Mouse (Mus musculus): Measurements from ENCODE around the gene Itgad. TPM values are rescaled to one million over a fixed set of nuclear protein-coding genes. Genes with fewer than 3 reads are reported as not detected.

The Itgad gene
- polyA plus RNA-seq, 1 experiment from 2014 or later = not detected

DNA sequence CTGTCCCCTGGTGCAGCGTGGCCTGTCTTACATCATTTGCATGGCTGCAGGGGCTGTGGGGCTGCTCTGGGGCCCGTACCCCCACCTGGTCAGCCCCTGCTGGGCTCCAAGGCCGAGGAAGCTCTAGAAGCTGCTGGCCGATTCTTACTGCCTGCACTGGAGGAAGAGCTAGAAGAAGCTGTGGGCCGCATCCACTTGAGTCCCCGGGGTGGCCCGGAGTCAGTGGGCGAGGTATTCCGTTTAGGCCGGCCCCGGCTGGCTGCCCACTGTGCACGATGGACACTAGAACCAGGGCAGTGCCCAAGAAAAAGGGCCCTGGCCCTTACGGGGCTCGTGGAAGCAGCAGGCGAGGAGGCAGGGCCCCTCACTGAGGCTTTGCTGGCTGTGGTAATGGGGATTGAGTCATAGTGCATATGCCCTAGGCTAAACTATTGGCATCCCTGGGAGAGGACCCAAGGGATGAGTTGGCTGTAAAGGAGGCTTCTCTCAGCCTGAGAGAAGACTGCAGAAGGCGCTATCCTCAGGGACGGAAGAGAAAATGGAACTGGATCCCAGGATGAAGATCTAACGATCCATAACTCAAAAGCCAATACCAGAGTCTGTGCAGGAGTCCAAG lies 90.3 kb downstream of the Itgad start:
- no peaks in the 10 kb centered on the region for H3K4me1 ChIP-seq (replicated peaks; ENCODE audit: control insufficient read depth, insufficient read depth, low read length)
- H3K27ac ChIP-seq (ENCODE audit: low read depth, low read length) = no peak overlapping the region
- H3K9me3 ChIP-seq (ENCODE audit: control insufficient read depth) = no peaks in the 10 kb centered on the region
- peaks cover 47% of the 10 kb centered on the region for H3K36me3 ChIP-seq (ENCODE audit: control insufficient read depth, insufficient read depth)
- ATAC-seq = no peak
- H3K9ac ChIP-seq (ENCODE audit: low read depth, low read length) = no peak overlapping the region
- H3K27me3 ChIP-seq (replicated peaks; ENCODE audit: control insufficient read depth, insufficient read depth, low read length) = no peaks in the 10 kb centered on the region
- no peak for TF ChIP-seq CTCF (IDR thresholded peaks at IDR 0.05; ENCODE audit: low read depth)
- no peak overlapping the region for H3K4me2 ChIP-seq (replicated peaks; ENCODE audit: low read depth)
- H3K4me3 ChIP-seq (ENCODE audit: low read depth, low read length) = no peak overlapping the region
- WGBS = 93% methylated on average over 18 of the region's 18 CpGs

- no peak for TF ChIP-seq CTCF (IDR thresholded peaks at IDR 0.05; ENCODE audit: low read depth)
- Histone ChIP-seq H3K27me3 (replicated peaks; ENCODE audit: control insufficient read depth, insufficient read depth, low read length) (no peaks in the 10 kb centered on the region), H3K4me2 (replicated peaks; ENCODE audit: low read depth) (no peak overlapping the region), H3K9me3 (ENCODE audit: control insufficient read depth) (no peaks in the 10 kb centered on the region), H3K4me3 (ENCODE audit: low read depth, low read length) (no peak overlapping the region), H3K36me3 (ENCODE audit: control insufficient read depth, insufficient read depth) (peaks cover 40% of the 10 kb centered on the region), H3K4me1 (replicated peaks; ENCODE audit: control insufficient read depth, insufficient read depth, low read length) (0 out of 2 replicates have a peak, but pooled peaks cover 3% of the 10 kb centered on the region), H3K27ac (ENCODE audit: low read depth, low read length) (no peak overlapping the region), H3K9ac (ENCODE audit: low read depth, low read length) (no peak overlapping the region)
- WGBS = 91% methylated on average over 4 of the region's 4 CpGs
- ATAC-seq = no peak
Observed at GRCm38 (mm10) chr7:128245547-128245946, 91.4 kb downstream of the Itgad start.

GRCm38 (mm10) chr7:128246496-128247391 lies 92.6 kb downstream of the Itgad start, which contains the start of gene Tgfb1i1:
Gene Tgfb1i1, plus strand, starts transcription at chr7:128246812.
- Histone ChIP-seq H3K4me3 (ENCODE audit: low read depth, low read length) (peak within 1 kb of the TSS; percentile 56), H3K36me3 (ENCODE audit: control insufficient read depth, insufficient read depth) (peaks cover 28% of the 10 kb centered on the region), H3K27ac (ENCODE audit: low read depth, low read length) (peak within 1 kb of the TSS; percentile 69), H3K9me3 (ENCODE audit: control insufficient read depth) (no peaks in the 10 kb centered on the region), H3K4me2 (replicated peaks; ENCODE audit: low read depth) (peak within 1 kb of the TSS; percentile 63), H3K27me3 (replicated peaks; ENCODE audit: control insufficient read depth, insufficient read depth, low read length) (no peaks in the 10 kb centered on the region), H3K9ac (ENCODE audit: low read depth, low read length) (peak within 1 kb of the TSS; percentile 65), H3K4me1 (replicated peaks; ENCODE audit: control insufficient read depth, insufficient read depth, low read length) (0 out of 2 replicates have a peak, but pooled peaks cover 3% of the 10 kb centered on the region)
- ATAC-seq = peak; percentile 47
- TF ChIP-seq CTCF (IDR thresholded peaks at IDR 0.05; ENCODE audit: low read depth) = no peak
- 4% methylated on average over 29 of the region's 30 CpGs for WGBS

DNA sequence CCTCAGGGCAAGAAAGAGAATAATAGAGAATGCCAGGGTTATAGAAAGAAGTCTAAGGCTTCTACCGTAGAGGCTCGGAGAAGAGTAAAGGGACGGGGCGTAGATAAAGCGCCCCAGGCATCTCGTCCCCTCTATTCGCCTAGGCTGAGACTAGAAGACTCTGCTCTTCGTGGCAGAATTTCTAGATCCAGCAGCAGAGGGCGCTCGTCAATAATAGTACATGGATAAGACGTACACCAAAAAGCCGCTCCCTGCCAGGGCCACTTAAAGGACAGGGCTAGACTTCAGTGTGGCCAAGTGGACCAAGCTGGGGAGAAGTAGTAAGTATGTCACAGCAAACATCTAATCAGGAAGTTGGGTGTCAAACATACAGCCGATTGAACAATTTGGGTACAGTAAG lies 93.3 kb downstream of the Itgad start:
- H3K27me3 ChIP-seq (replicated peaks; ENCODE audit: control insufficient read depth, insufficient read depth, low read length) = no peaks in the 10 kb centered on the region
- H3K27ac ChIP-seq (ENCODE audit: low read depth, low read length) = peak overlapping the region; percentile 69
- H3K4me1 ChIP-seq (replicated peaks; ENCODE audit: control insufficient read depth, insufficient read depth, low read length) = 0 out of 2 replicates have a peak, but pooled peaks cover 5% of the 10 kb centered on the region
- WGBS = 2% methylated on average over 13 of the region's 13 CpGs
- H3K4me2 ChIP-seq (replicated peaks; ENCODE audit: low read depth) = peak overlapping the region; percentile 63
- peak; percentile 50; the same call in 1 of the 2 replicates for ATAC-seq
- peaks cover 25% of the 10 kb centered on the region for H3K36me3 ChIP-seq (ENCODE audit: control insufficient read depth, insufficient read depth)
- TF ChIP-seq CTCF (IDR thresholded peaks at IDR 0.05; ENCODE audit: low read depth) = peak; percentile 85
- H3K9ac ChIP-seq (ENCODE audit: low read depth, low read length) = peak overlapping the region; percentile 65
- H3K4me3 ChIP-seq (ENCODE audit: low read depth, low read length) = peak overlapping the region; percentile 56
- H3K9me3 ChIP-seq (ENCODE audit: control insufficient read depth) = no peaks in the 10 kb centered on the region

GRCm38 (mm10) chr7:128248081-128249042 lies 94.2 kb downstream of the Itgad start:
- H3K9me3 ChIP-seq (ENCODE audit: control insufficient read depth) = no peaks in the 10 kb centered on the region
- peak overlapping the region; percentile 26; the same call in 1 of the 2 replicates for H3K9ac ChIP-seq (ENCODE audit: low read depth, low read length)
- H3K27me3 ChIP-seq (replicated peaks; ENCODE audit: control insufficient read depth, insufficient read depth, low read length) = no peaks in the 10 kb centered on the region
- peak overlapping the region; percentile 63 for H3K4me2 ChIP-seq (replicated peaks; ENCODE audit: low read depth)
- 0 out of 2 replicates have a peak, but pooled peaks cover 6% of the 10 kb centered on the region for H3K4me1 ChIP-seq (replicated peaks; ENCODE audit: control insufficient read depth, insufficient read depth, low read length)
- TF ChIP-seq CTCF (IDR thresholded peaks at IDR 0.05; ENCODE audit: low read depth) = no peak
- peaks cover 28% of the 10 kb centered on the region for H3K36me3 ChIP-seq (ENCODE audit: control insufficient read depth, insufficient read depth)
- no peak for ATAC-seq
- WGBS = 74% methylated on average over 10 of the region's 10 CpGs
- H3K4me3 ChIP-seq (ENCODE audit: low read depth, low read length) = peak overlapping the region; percentile 56
- H3K27ac ChIP-seq (ENCODE audit: low read depth, low read length) = no peak overlapping the region

Measured in intestine, postnatal 0 days (tissue).